In the genomic region with DNA sequence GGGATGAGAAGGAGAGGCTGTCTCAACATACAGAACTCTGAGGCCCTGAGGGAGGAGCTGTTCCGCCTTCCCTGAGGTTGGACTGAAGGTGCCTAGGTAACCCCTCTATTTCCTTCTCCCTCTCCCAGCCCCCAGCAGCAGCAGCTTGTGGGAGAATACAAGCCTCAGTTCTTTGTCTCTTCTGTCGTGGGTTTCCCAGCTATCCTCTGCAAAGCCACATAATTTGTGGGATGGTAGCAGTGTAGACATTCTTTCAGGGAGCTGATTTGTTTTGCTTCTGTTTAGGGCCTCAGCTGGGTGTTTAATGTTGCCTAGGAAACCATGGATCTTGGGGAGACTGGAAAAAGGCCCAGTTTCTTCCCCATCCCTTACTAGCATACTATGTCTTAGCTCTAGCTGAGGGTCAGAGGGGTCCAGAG, we compare ENCODE assay signal across 17 mouse cellular contexts. TPM values are rescaled to one million over a fixed set of nuclear protein-coding genes. Genes with fewer than 3 reads are reported as not detected.
DNase-seq lines count a peak whose midpoint lies in the region; ATAC-seq and TF ChIP-seq lines count a peak whose summit lies in the region.
"Had no signal": no experiment of that assay in that cellular context is flagged by ENCODE, and none has a peak within 500 bp of the region (broad histone marks: within the 10 kb centered on the region; RNA-seq: fewer than 3 reads in every experiment).

No protein-coding gene starts in this region.

- no peaks in the 10 kb centered on the region for H3K27me3 ChIP-seq in liver, embryonic 11.5 days (replicated peaks; ENCODE audit: control insufficient read depth, insufficient read depth, low read length)
- H3K27me3 ChIP-seq in liver, postnatal 0 days (ENCODE audit: insufficient read depth, low read length), result no peaks in the 10 kb centered on the region
- H3K27me3 ChIP-seq in hindbrain, embryonic 11.5 days (ENCODE audit: control insufficient read depth, insufficient read depth, low read length), result no peaks in the 10 kb centered on the region
- no peaks in the 10 kb centered on the region for H3K27me3 ChIP-seq in midbrain, embryonic 13.5 days
- H3K27me3 ChIP-seq in lung, postnatal 0 days (replicated peaks; ENCODE audit: insufficient read depth, low read length), result no peaks in the 10 kb centered on the region
- H3K27me3 ChIP-seq: embryonic facial prominence, embryonic 13.5 days had no signal

- ATAC-seq in liver, embryonic 11.5 days (replicated peaks; ENCODE audit: low FRiP score), result no peak
- no peak for ATAC-seq in liver, postnatal 0 days
- ATAC-seq in hindbrain, embryonic 11.5 days (ENCODE audit: low FRiP score), result peak; percentile 47
- ATAC-seq in midbrain, embryonic 13.5 days, result peak; percentile 55
- ATAC-seq in activated CD4-positive, CD25-positive, alpha-beta regulatory T cell, adult 4 months, result no peak
- no peak for ATAC-seq in lung, postnatal 0 days
- ATAC-seq: CD4-positive, CD25-positive, alpha-beta regulatory T cell, adult 4 months had no signal

- 53% methylated on average over 2 of the region's 2 CpGs for WGBS in liver, embryonic 11.5 days
- WGBS in liver, postnatal 0 days (ENCODE audit: insufficient replicate concordance), result 65% methylated on average over 2 of the region's 2 CpGs
- WGBS in hindbrain, embryonic 11.5 days, result 51% methylated on average over 2 of the region's 2 CpGs
- WGBS in midbrain, embryonic 13.5 days, result 31% methylated on average over 2 of the region's 2 CpGs
- 55% methylated on average over 2 of the region's 2 CpGs for WGBS in lung, postnatal 0 days

- no peaks in the 10 kb centered on the region for H3K9me3 ChIP-seq in liver, embryonic 11.5 days (ENCODE audit: control insufficient read depth, low read length)
- H3K9me3 ChIP-seq in liver, postnatal 0 days (ENCODE audit: low read length), result no peaks in the 10 kb centered on the region
- no peaks in the 10 kb centered on the region for H3K9me3 ChIP-seq in hindbrain, embryonic 11.5 days (ENCODE audit: control insufficient read depth, low read length)
- peaks cover 5% of the 10 kb centered on the region; the same call in 1 of the 2 replicates for H3K9me3 ChIP-seq in midbrain, embryonic 13.5 days
- no peaks in the 10 kb centered on the region for H3K9me3 ChIP-seq in lung, postnatal 0 days (ENCODE audit: low read length)
- H3K9me3 ChIP-seq: embryonic facial prominence, embryonic 13.5 days had no signal

- H3K4me3 ChIP-seq in liver, embryonic 11.5 days (ENCODE audit: low read depth, low read length), result no peak overlapping the region
- H3K4me3 ChIP-seq in liver, postnatal 0 days (ENCODE audit: low read depth, low read length), result no peak overlapping the region
- H3K4me3 ChIP-seq in hindbrain, embryonic 11.5 days (ENCODE audit: low read depth, low read length), result no peak overlapping the region
- no peak overlapping the region for H3K4me3 ChIP-seq in midbrain, embryonic 13.5 days (replicated peaks)
- no peak overlapping the region for H3K4me3 ChIP-seq in lung, postnatal 0 days (ENCODE audit: low read depth, low read length)
- H3K4me3 ChIP-seq: embryonic facial prominence, embryonic 13.5 days had no signal

- no peaks in the 10 kb centered on the region for H3K4me1 ChIP-seq in liver, embryonic 11.5 days (replicated peaks; ENCODE audit: control insufficient read depth, insufficient read depth, low read length)
- H3K4me1 ChIP-seq in liver, postnatal 0 days (ENCODE audit: insufficient read depth), result peaks cover 4% of the 10 kb centered on the region; the same call in 1 of the 2 replicates
- no peaks in the 10 kb centered on the region for H3K4me1 ChIP-seq in hindbrain, embryonic 11.5 days (replicated peaks; ENCODE audit: control insufficient read depth, insufficient read depth, low read length)
- peaks cover 17% of the 10 kb centered on the region for H3K4me1 ChIP-seq in midbrain, embryonic 13.5 days (replicated peaks)
- no peaks in the 10 kb centered on the region for H3K4me1 ChIP-seq in lung, postnatal 0 days (ENCODE audit: insufficient read depth, low read depth, low read length)

- DNase-seq in liver, embryonic 11.5 days (ENCODE audit: low spot score), result peak; percentile 24
- DNase-seq in liver, postnatal 0 days, result no peak
- DNase-seq in hindbrain, embryonic 11.5 days (ENCODE audit: low spot score), result no peak
- no peak for DNase-seq in spleen, adult 12 weeks (ENCODE audit: low spot score)
- no peak for DNase-seq in lung, postnatal 0 days (ENCODE audit: low spot score)
- DNase-seq: cerebellum, postnatal 14 days; heart, adult 18-20 months; heart, postnatal 14 days; kidney, adult 2 months; left cerebral cortex, postnatal 4 days; lung, postnatal 4 days; thymus, postnatal 36 days had no signal

- TF ChIP-seq EP300 in liver, postnatal 0 days (IDR thresholded peaks at IDR 0.05; ENCODE audit: low read depth), result no peak
- no peak for TF ChIP-seq EP300 in lung, postnatal 0 days (IDR thresholded peaks at IDR 0.05)

- H3K27ac ChIP-seq in liver, embryonic 11.5 days (ENCODE audit: low read depth, low read length), result no peak overlapping the region
- H3K27ac ChIP-seq in liver, postnatal 0 days (ENCODE audit: low read depth), result no peak overlapping the region
- peak overlapping the region; percentile 51; the same call in 1 of the 2 replicates for H3K27ac ChIP-seq in hindbrain, embryonic 11.5 days (ENCODE audit: low read depth, low read length)
- H3K27ac ChIP-seq in midbrain, embryonic 13.5 days, result peak overlapping the region; percentile 32; the same call in 1 of the 2 replicates
- no peak overlapping the region for H3K27ac ChIP-seq in lung, postnatal 0 days (ENCODE audit: low read length)
- H3K27ac ChIP-seq: embryonic facial prominence, embryonic 13.5 days; liver, embryonic 14.5 days had no signal

- H3K36me3 ChIP-seq in liver, embryonic 11.5 days (ENCODE audit: control insufficient read depth, insufficient read depth, low read length), result no peaks in the 10 kb centered on the region
- no peaks in the 10 kb centered on the region for H3K36me3 ChIP-seq in liver, postnatal 0 days (replicated peaks; ENCODE audit: insufficient read depth, low read length)
- H3K36me3 ChIP-seq in hindbrain, embryonic 11.5 days (ENCODE audit: control insufficient read depth, insufficient read depth, low read length), result no peaks in the 10 kb centered on the region
- 0 out of 2 replicates have a peak, but pooled peaks cover 4% of the 10 kb centered on the region for H3K36me3 ChIP-seq in midbrain, embryonic 13.5 days
- H3K36me3 ChIP-seq in lung, postnatal 0 days (ENCODE audit: insufficient read depth, low read length), result no peaks in the 10 kb centered on the region
- H3K36me3 ChIP-seq: embryonic facial prominence, embryonic 13.5 days had no signal

- no peak overlapping the region for H3K9ac ChIP-seq in liver, embryonic 11.5 days (ENCODE audit: low read depth, low read length)
- H3K9ac ChIP-seq in liver, postnatal 0 days (replicated peaks), result no peak overlapping the region
- no peak overlapping the region for H3K9ac ChIP-seq in hindbrain, embryonic 11.5 days (ENCODE audit: low read depth, low read length)
- H3K9ac ChIP-seq in midbrain, embryonic 13.5 days (replicated peaks), result no peak overlapping the region
- no peak overlapping the region for H3K9ac ChIP-seq in lung, postnatal 0 days (replicated peaks; ENCODE audit: low read depth)
- H3K9ac ChIP-seq: embryonic facial prominence, embryonic 13.5 days; liver, embryonic 14.5 days had no signal

- no peak overlapping the region for H3K4me2 ChIP-seq in liver, embryonic 11.5 days
- no peak overlapping the region for H3K4me2 ChIP-seq in liver, postnatal 0 days (ENCODE audit: low read depth, low read length)
- H3K4me2 ChIP-seq in hindbrain, embryonic 11.5 days (replicated peaks; ENCODE audit: low read depth, low read length), result no peak overlapping the region
- no peak overlapping the region for H3K4me2 ChIP-seq in midbrain, embryonic 13.5 days (replicated peaks)
- H3K4me2 ChIP-seq in lung, postnatal 0 days (replicated peaks; ENCODE audit: low read depth, low read length), result no peak overlapping the region
- H3K4me2 ChIP-seq: embryonic facial prominence, embryonic 13.5 days had no signal

- no peak for TF ChIP-seq CTCF in liver, postnatal 0 days (IDR thresholded peaks at IDR 0.05; ENCODE audit: low read depth)
- no peak for TF ChIP-seq CTCF in lung, postnatal 0 days (IDR thresholded peaks at IDR 0.05)

RNA-seq across cellular contexts. Expression of a gene that starts 34.1 kb away (rescaled TPM):
- 46.1 and 47.6 TPM in 2 replicates for polyA plus RNA-seq in liver, embryonic 11.5 days (2014; fragmentation: Nextera tagmentation; extraction: Ambion mirVana)
- polyA plus RNA-seq in liver, postnatal 0 days (2015; fragmentation: Nextera tagmentation; extraction: Ambion mirVana), result 20.6 and 23.6 TPM in 2 replicates
- 78.2 and 79.3 TPM in 2 replicates for polyA plus RNA-seq in hindbrain, embryonic 11.5 days (2014; fragmentation: Nextera tagmentation; extraction: Ambion mirVana)
- polyA plus RNA-seq in midbrain, embryonic 13.5 days (2015; fragmentation: Nextera tagmentation; extraction: Ambion mirVana), result 103 and 106 TPM in 2 replicates
- polyA plus RNA-seq in activated CD4-positive, CD25-positive, alpha-beta regulatory T cell, adult 4 months (2017; shearing (Covaris generic)), result 10 to 100 TPM; 20.6 to 20.8 TPM
- polyA plus RNA-seq in lung, postnatal 0 days (2015; fragmentation: Nextera tagmentation; extraction: Ambion mirVana), result 44.8 and 50.0 TPM in 2 replicates

RNA-seq across cellular contexts. Expression of a gene that starts 37.3 kb away (rescaled TPM):
- polyA plus RNA-seq in liver, embryonic 11.5 days (2014; fragmentation: Nextera tagmentation; extraction: Ambion mirVana), result 8.5 and 8.9 TPM in 2 replicates
- polyA plus RNA-seq in liver, postnatal 0 days (2015; fragmentation: Nextera tagmentation; extraction: Ambion mirVana), result 2.9 and 4.0 TPM in 2 replicates
- 12.2 and 13.2 TPM in 2 replicates for polyA plus RNA-seq in hindbrain, embryonic 11.5 days (2014; fragmentation: Nextera tagmentation; extraction: Ambion mirVana)
- 7.7 and 9.3 TPM in 2 replicates for polyA plus RNA-seq in midbrain, embryonic 13.5 days (2015; fragmentation: Nextera tagmentation; extraction: Ambion mirVana)
- polyA plus RNA-seq in activated CD4-positive, CD25-positive, alpha-beta regulatory T cell, adult 4 months (2017; shearing (Covaris generic)), result 1 to 10 TPM in 1 of 2 experiments, under 1 TPM in 1; 0.78 to 1.2 TPM
- 40.5 and 52.5 TPM in 2 replicates for polyA plus RNA-seq in lung, postnatal 0 days (2015; fragmentation: Nextera tagmentation; extraction: Ambion mirVana)

Comparison
In these comparisons a context has a peak if more than half of its experiments do, and no peak if none do; other contexts are left out.
1. ATAC-seq: peak in hindbrain, embryonic 11.5 days (single experiment) and midbrain, embryonic 13.5 days (single experiment); none in liver, embryonic 11.5 days (single experiment), liver, postnatal 0 days (single experiment), activated CD4-positive, CD25-positive, alpha-beta regulatory T cell, adult 4 months (single experiment) and lung, postnatal 0 days (single experiment).
2. H3K27ac ChIP-seq: peak in hindbrain, embryonic 11.5 days (single experiment) and midbrain, embryonic 13.5 days (single experiment); none in liver, embryonic 11.5 days (single experiment), liver, postnatal 0 days (single experiment) and lung, postnatal 0 days (single experiment).